Mouse (Mus musculus) bone marrow, adult 2 months (tissue): ENCODE measurements around the gene Gsdma.

Source experiments
- CTCF ChIP-seq: fragments of 200-500 bp; IDR thresholded peaks from 2 replicates; pipeline ENCODE4 v1.5.1; 2011; ENCODE audit warnings: low read length, control low read depth; ENCODE audit not compliant: control insufficient read depth, insufficient read depth
- POLR2A ChIP-seq: fragments of 200-500 bp; IDR thresholded peaks from 2 replicates; pipeline ENCODE4 v1.6.1; 2011; ENCODE audit warnings: low read depth, mild to moderate bottlenecking, control low read depth, low read length, borderline replicate concordance; ENCODE audit not compliant: control insufficient read depth

DNA sequence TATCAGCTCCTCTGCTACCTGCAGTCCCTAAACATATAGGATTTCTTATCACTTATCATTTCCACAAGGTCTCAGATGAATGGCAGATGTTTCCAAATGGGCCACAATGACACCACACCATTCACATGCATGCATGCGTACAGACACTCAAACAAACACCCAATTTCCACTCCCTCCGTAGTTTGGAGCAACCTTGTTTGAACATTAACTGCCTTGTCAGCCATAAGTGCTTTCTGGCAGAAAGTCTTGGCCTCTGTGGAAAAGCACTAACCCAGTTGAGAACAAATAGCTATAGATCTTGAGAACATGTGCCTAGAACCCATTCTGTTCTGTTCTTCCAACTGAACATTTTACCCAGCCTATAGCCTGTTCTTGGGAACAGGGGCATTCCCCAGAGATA, 18.2 kb upstream of the Gsdma start:
- TF ChIP-seq POLR2A (no peak), CTCF (no peak)
